Mouse (Mus musculus) myocyte (in vitro differentiated cells): ENCODE measurements around the gene Kalrn. TPM values are rescaled to one million over a fixed set of nuclear protein-coding genes. Genes with fewer than 3 reads are reported as not detected.

Experiments
- H3K27me3 ChIP-seq: one replicate; pipeline ENCODE4 v1.6.1; 2011; ENCODE audit not compliant: control insufficient read depth, insufficient read depth, insufficient read length
- H3K36me3 ChIP-seq: one replicate; pipeline ENCODE4 v1.6.1; 2011; ENCODE audit not compliant: control insufficient read depth, insufficient read depth
- H3K4me2 ChIP-seq: one replicate; pipeline ENCODE4 v1.6.1; 2011; ENCODE audit warnings: low read depth, control low read depth
- H3K4me3 ChIP-seq: one replicate; pipeline ENCODE4 v1.5.1; 2011; ENCODE audit warnings: mild to moderate bottlenecking, control low read depth, moderate library complexity
- H3K79me2 ChIP-seq: one replicate; pipeline ENCODE4 v1.6.1; 2011; ENCODE audit not compliant: control insufficient read depth, insufficient read depth
- H3ac ChIP-seq: one replicate; pipeline ENCODE4 v1.6.1; 2011; ENCODE audit not compliant: control insufficient read depth, insufficient read length
- CEBPB ChIP-seq: IDR thresholded peaks from 2 replicates; pipeline ENCODE4 v1.6.1; 2011; ENCODE audit warnings: mild to moderate bottlenecking, moderate library complexity; ENCODE audit not compliant: poor library complexity, insufficient read depth, severe bottlenecking
- E2F4 ChIP-seq: IDR thresholded peaks from one replicate; pipeline ENCODE4 v1.6.1; 2011; ENCODE audit warnings: mild to moderate bottlenecking, control low read depth, moderate library complexity; ENCODE audit not compliant: insufficient read depth
- MAX ChIP-seq: IDR thresholded peaks from one replicate; pipeline ENCODE4 v1.6.1; 2011; ENCODE audit warnings: low read depth, mild to moderate bottlenecking, control low read depth
- MYOD1 ChIP-seq, 3 experiments: IDR thresholded peaks; one replicate each; pipeline ENCODE4 v1.6.1; 2011; ENCODE audit warnings: control low read depth in 2 of 3, low read depth in 2 of 3, mild to moderate bottlenecking in 2 of 3, moderate library complexity in 1 of 3; ENCODE audit not compliant: insufficient read length in 2 of 3, control insufficient read depth in 1 of 3
- MYOG ChIP-seq, 3 experiments: IDR thresholded peaks; one replicate each; pipeline ENCODE4 v1.6.1; 2011; ENCODE audit warnings: control low read depth in 2 of 3, low read depth in 2 of 3, mild to moderate bottlenecking in 2 of 3; ENCODE audit not compliant: insufficient read length in 2 of 3, control insufficient read depth in 1 of 3, insufficient read depth in 1 of 3
- POLR2A ChIP-seq: IDR thresholded peaks from one replicate; pipeline ENCODE4 v1.6.1; 2011; ENCODE audit warnings: low read depth, mild to moderate bottlenecking, control low read depth, moderate library complexity; ENCODE audit not compliant: insufficient read length
- POLR2AphosphoS2 ChIP-seq: IDR thresholded peaks from one replicate; pipeline ENCODE4 v1.6.1; 2011; ENCODE audit warnings: low read depth, control low read depth; ENCODE audit not compliant: insufficient read length
- REST ChIP-seq: IDR thresholded peaks from one replicate; pipeline ENCODE4 v1.6.1; 2011; ENCODE audit warnings: mild to moderate bottlenecking, control low read depth, moderate library complexity; ENCODE audit not compliant: insufficient read depth, insufficient read length
- SRF ChIP-seq: IDR thresholded peaks from one replicate; pipeline ENCODE4 v1.6.1; 2011; ENCODE audit warnings: low read depth; ENCODE audit not compliant: control insufficient read depth, insufficient read length
- TCF12 ChIP-seq: IDR thresholded peaks from one replicate; pipeline ENCODE4 v1.6.1; 2011; ENCODE audit warnings: mild to moderate bottlenecking, control low read depth; ENCODE audit not compliant: poor library complexity, insufficient read depth, severe bottlenecking
- TCF3 ChIP-seq: IDR thresholded peaks from one replicate; pipeline ENCODE4 v1.6.1; 2011; ENCODE audit warnings: low read depth, control low read depth; ENCODE audit not compliant: insufficient read length
- USF1 ChIP-seq: IDR thresholded peaks from one replicate; pipeline ENCODE4 v1.6.1; 2011; ENCODE audit warnings: low read depth, mild to moderate bottlenecking, control low read depth, moderate library complexity
- polyA plus RNA-seq: library from polyadenylated mRNA; unstranded; fragments of >200 nt; fragmentation: generic; extraction: Trizol; gene quantifications from one replicate; pipeline ENCODE4 v1.2.1, GENCODE M21; 2012; ENCODE audit warnings: missing spikeins

Kalrn gene
- polyA plus RNA-seq, 1 experiment = 5.5 TPM

DNA sequence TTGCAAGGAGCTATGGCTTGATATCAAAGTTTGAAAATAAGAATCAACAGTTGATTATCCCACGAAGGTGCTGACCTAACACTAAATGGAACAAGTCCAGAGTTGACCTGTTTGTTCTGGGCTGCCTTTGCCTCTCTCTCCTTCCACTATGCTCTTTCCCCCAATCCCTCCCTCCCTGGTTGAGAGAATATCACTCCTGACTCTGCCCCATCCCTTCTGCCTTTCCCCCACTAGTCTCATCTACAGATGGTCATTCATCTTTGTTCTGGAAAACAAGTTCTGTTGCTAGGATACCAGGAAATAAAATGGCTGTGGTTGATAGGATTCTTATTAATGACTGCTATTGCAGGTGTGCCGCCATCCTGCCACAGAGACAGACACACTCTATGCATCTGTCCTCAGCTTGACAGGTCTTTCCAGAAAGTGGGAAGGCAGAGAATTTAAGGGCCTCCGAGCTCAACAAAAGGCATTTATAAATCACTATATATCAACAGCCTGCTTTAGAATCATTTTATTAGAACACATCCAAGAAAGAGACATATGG, 421.7 kb downstream of the Kalrn start:
- no peak overlapping the region for H3K4me2 ChIP-seq
- no peaks in the 10 kb centered on the region for H3K36me3 ChIP-seq
- no peak for TF ChIP-seq REST
- no peak for TF ChIP-seq TCF3
- TF ChIP-seq E2F4 = no peak
- TF ChIP-seq CEBPB = no peak
- no peak for TF ChIP-seq MYOG (IDR thresholded peaks at IDR 0.05; ENCODE audit: control insufficient read depth in 1 of 3, insufficient read depth in 1 of 3, insufficient read length in 2 of 3, low read depth in 2 of 3)
- no peak for TF ChIP-seq USF1
- no peak for TF ChIP-seq TCF12
- TF ChIP-seq MAX = no peak
- no peak for TF ChIP-seq POLR2AphosphoS2
- TF ChIP-seq POLR2A = no peak
- TF ChIP-seq SRF = no peak
- TF ChIP-seq MYOD1 (IDR thresholded peaks at IDR 0.05; ENCODE audit: control insufficient read depth in 1 of 3, insufficient read length in 2 of 3, low read depth in 2 of 3) = no peak
- no peaks in the 10 kb centered on the region for H3K27me3 ChIP-seq
- H3K4me3 ChIP-seq = no peak overlapping the region
- H3ac ChIP-seq = no peak overlapping the region
- H3K79me2 ChIP-seq = no peaks in the 10 kb centered on the region

DNA sequence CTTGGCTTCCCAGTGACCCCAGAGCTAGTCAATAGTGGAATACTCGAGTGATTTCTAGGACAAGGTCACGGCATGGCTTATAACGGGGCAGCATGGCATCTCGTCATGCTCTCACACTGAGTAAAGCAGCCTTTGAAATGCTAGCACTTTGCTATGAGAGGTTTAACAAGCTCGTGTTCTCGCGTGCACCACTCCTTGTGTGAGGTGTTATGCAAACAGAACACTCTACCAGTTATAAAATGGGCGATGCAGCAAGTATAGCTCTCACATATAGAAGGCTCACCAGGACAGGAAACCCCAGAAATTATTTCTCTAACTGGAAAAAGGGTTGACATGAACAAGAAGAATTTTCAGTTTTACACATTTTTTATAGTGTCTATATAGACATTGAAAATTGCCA, 431.7 kb downstream of the Kalrn start:
- Histone ChIP-seq H3K4me2 (no peak overlapping the region), H3K4me3 (no peak overlapping the region), H3K79me2 (no peaks in the 10 kb centered on the region), H3ac (no peak overlapping the region), H3K36me3 (no peaks in the 10 kb centered on the region), H3K27me3 (no peaks in the 10 kb centered on the region)
- TF ChIP-seq POLR2AphosphoS2 (no peak), REST (no peak), MYOG (IDR thresholded peaks at IDR 0.05; ENCODE audit: control insufficient read depth in 1 of 3, insufficient read depth in 1 of 3, insufficient read length in 2 of 3, low read depth in 2 of 3) (no peak), POLR2A (no peak)

DNA sequence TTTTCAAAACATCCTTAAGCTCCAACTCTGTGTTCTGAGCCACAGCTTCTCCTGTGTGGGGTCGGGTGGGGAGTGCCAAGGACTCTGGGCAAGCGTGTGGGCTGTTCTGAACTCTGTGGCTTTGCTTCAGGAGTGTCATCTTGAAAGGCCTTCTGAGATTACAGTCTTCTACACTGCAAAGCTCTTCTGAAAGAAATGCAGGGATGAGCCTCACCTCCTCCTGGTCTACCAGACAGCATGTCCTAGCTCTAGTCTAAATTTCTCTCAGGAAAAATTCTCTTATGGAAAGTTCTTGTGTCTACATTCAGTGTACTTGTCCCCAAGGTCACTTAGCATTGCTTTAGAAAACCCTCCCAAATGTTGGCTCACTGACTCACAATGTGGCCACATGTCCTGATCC, 438.3 kb downstream of the Kalrn start:
- no peak for TF ChIP-seq POLR2AphosphoS2
- TF ChIP-seq TCF12 = no peak
- TF ChIP-seq CEBPB = no peak
- no peak for TF ChIP-seq TCF3
- TF ChIP-seq USF1 = no peak
- TF ChIP-seq E2F4 = no peak
- no peak for TF ChIP-seq MAX
- no peak for TF ChIP-seq SRF
- no peak for TF ChIP-seq POLR2A
- no peak for TF ChIP-seq MYOG (IDR thresholded peaks at IDR 0.05; ENCODE audit: control insufficient read depth in 1 of 3, insufficient read depth in 1 of 3, insufficient read length in 2 of 3, low read depth in 2 of 3)
- TF ChIP-seq REST = no peak
- TF ChIP-seq MYOD1 (IDR thresholded peaks at IDR 0.05; ENCODE audit: control insufficient read depth in 1 of 3, insufficient read length in 2 of 3, low read depth in 2 of 3) = no peak
- Histone ChIP-seq H3K79me2 (no peaks in the 10 kb centered on the region), H3K36me3 (no peaks in the 10 kb centered on the region)

DNA sequence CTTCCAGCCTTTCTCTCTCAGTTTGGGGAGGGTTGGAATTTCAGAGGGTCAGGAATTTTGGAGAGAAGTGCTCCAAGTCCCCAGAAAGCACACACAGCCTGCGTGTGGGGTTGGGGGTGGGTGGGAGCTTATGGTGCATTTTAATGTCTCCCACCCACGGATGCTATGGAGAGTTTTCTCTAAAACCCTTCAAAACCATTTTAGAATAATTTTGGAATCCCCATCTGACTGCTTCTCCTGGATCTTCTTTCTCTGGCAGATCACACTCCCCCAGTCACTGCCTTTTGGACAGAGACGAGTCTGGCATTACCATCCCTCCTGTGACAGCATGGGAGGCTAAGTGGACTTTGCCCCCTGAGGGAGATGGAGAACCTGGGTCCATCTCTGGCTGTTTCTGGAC, 438.7 kb downstream of the Kalrn start:
- Histone ChIP-seq H3ac (no peak overlapping the region), H3K4me2 (no peak overlapping the region), H3K4me3 (no peak overlapping the region), H3K79me2 (no peaks in the 10 kb centered on the region), H3K27me3 (no peaks in the 10 kb centered on the region), H3K36me3 (no peaks in the 10 kb centered on the region)
- no peak for TF ChIP-seq POLR2A
- no peak for TF ChIP-seq MAX
- no peak for TF ChIP-seq TCF12
- TF ChIP-seq E2F4 = no peak
- no peak for TF ChIP-seq CEBPB
- no peak for TF ChIP-seq POLR2AphosphoS2
- no peak for TF ChIP-seq MYOG (IDR thresholded peaks at IDR 0.05; ENCODE audit: control insufficient read depth in 1 of 3, insufficient read depth in 1 of 3, insufficient read length in 2 of 3, low read depth in 2 of 3)
- TF ChIP-seq MYOD1 (IDR thresholded peaks at IDR 0.05; ENCODE audit: control insufficient read depth in 1 of 3, insufficient read length in 2 of 3, low read depth in 2 of 3) = no peak
- TF ChIP-seq TCF3 = no peak
- TF ChIP-seq SRF = no peak
- no peak for TF ChIP-seq REST
- no peak for TF ChIP-seq USF1

More for the DNA sequence above, 438.3 kb downstream of the Kalrn start:
- Histone ChIP-seq H3K4me3 (no peak overlapping the region), H3K4me2 (no peak overlapping the region), H3K27me3 (no peaks in the 10 kb centered on the region), H3ac (no peak overlapping the region)

DNA sequence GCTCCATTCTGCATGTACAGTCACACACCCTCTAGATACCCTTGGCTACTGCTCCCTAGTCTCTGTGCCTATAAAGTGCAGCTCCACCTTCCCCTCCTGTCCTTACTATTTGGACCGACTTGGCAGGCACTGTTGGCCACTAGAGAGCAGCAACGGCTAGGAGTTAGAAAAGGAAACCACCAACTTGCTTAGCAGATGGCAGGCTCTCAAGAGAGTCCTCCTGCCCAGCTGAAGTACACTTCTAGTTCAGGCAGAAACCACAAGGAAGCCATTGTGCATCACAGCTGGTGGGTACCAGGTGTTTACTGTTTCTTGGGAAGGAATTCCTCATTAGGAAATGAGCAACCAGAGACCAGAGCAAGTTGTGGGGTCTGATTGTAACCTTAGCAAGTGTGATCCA, 447.7 kb downstream of the Kalrn start:
- H3K79me2 ChIP-seq = no peaks in the 10 kb centered on the region
- TF ChIP-seq E2F4 (no peak), REST (no peak), POLR2A (no peak), SRF (no peak), TCF12 (no peak), MYOG (IDR thresholded peaks at IDR 0.05; ENCODE audit: control insufficient read depth in 1 of 3, insufficient read depth in 1 of 3, insufficient read length in 2 of 3, low read depth in 2 of 3) (peak in 2 of 3 experiments; percentile 31 to 39), CEBPB (no peak), MAX (no peak), POLR2AphosphoS2 (no peak), USF1 (no peak), MYOD1 (IDR thresholded peaks at IDR 0.05; ENCODE audit: control insufficient read depth in 1 of 3, insufficient read length in 2 of 3, low read depth in 2 of 3) (peak in 2 of 3 experiments; percentile 17 to 33), TCF3 (no peak)

More for the DNA sequence above, 447.7 kb downstream of the Kalrn start:
- no peaks in the 10 kb centered on the region for H3K27me3 ChIP-seq
- H3K36me3 ChIP-seq = no peaks in the 10 kb centered on the region
- no peak overlapping the region for H3K4me2 ChIP-seq
- H3ac ChIP-seq = no peak overlapping the region
- H3K4me3 ChIP-seq = no peak overlapping the region
